Mouse (Mus musculus): ENCODE results near the gene Fam205a1. TPM values are rescaled to one million over a fixed set of nuclear protein-coding genes. Genes with fewer than 3 reads are reported as not detected.
"Not testable (repeated sequence)": the region's sequence is repeated elsewhere in the genome, so short reads cannot be mapped to it uniquely, and the experiment has no call there.

Fam205a1 gene
- under 1 TPM in 1 of 2 experiments, not detected in 1; 0.07 TPM for total RNA-seq (2021)
- long read RNA-seq, experiment 1 = 0 reads
- long read RNA-seq, experiment 2 = 0 reads

DNA sequence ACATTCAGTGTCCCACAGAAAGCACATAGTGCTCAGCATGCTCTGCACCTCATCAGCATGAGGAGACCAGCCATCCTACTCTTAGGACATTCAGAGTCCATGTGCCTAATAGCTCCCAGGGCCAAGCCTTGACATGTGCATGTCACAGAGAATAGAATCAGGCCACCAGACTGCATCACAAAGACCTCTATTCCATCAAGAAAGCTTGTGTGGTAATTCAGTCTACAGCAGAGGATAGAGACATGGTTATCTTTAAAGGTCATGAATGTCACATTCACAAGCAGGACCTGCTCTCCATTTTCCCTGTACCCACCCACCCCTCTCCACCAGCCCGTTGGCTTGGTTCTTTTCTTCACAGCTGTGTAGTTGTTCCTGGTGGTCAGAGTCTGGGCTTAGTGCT lies at the start of gene Fam205a1:
Gene Fam205a1, minus strand, starts transcription at position 101 of the 400 bp plus-strand sequence.
- DNase-seq (ENCODE audit: low spot score in 2 of 2) = not testable (repeated sequence)

DNA sequence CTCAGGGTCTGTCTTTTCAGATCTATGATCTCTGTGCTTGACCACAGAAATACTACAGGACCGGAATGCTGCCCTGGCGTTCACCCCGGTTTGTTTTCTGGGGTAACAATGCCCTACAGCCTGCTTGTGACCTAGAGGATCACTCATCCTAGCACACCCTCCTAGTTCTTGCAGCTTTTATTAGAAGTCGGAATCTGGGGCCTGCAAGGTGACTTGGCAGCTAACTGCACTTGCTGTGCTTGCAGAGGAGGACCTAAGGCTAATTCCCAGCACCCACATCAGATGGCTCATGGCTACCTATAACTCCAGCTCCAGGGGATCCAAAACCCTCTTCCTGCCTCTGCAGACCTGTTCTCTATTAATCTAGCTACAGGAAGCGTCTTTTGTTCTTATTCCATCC lies 49.0 kb upstream of the Fam205a1 start:
- DNase-seq (ENCODE audit: low spot score in 2 of 2) = no peak

DNA sequence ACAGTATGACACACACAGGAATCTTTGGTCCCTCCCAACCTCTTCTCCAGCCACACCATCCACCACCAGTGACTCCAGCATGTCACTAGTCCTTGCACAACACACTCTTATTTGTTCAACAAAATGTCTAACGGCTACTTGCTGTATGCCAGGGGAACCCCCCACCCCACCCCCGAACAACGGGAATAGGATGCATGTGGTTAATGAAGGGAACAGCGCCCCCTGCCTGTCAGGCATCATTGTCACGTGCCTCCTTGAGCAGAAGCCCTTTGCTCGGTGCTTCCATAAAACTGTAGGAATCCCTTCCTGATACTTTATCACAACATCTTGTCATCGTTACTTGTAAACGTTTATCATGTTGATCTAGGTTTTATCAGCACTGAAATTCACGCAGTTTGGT lies 48.5 kb upstream of the Fam205a1 start:
- no peak for DNase-seq (ENCODE audit: low spot score in 2 of 2)

DNA sequence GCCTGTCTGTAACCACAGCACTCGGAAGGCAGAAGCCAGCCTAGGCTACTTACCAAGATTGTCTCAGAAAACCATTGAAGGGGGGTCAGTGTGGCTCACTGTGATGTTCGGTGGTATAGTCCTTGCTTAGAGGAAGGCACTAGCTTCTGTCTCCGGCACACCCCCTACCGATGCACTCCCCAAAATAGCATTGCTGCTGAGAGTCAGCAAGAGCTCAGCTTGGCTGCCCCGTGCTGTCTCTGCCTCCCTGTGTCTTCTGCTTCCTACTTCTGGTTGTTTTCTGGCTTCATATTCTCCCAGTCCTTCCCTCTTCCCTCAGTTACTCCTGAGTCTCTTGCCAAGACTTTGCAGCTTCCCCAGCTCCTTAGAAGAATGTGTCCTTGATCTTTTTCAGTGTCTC lies 47.2 kb upstream of the Fam205a1 start:
- DNase-seq (ENCODE audit: low spot score in 2 of 2) = no peak

DNA sequence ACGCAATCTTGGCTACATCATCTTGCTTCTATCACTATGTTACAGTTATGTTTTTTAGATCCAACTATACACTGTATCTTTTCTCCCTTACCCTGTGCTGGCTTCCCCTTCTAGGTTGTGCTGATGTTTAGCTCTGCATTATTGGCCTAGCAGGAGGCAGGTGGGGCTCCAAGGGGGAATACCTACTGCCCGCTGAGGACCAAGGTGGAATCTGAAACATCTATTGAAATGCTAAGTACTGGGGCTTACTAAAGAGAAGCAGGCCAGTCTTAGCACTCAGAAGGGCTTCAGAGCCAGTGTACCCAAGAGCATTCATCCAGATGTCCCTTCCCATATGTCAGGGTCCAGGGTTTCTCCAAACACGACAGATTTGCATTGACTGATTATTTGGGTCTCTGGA lies 45.2 kb upstream of the Fam205a1 start:
- DNase-seq (ENCODE audit: low spot score in 2 of 2) = no peak

DNA sequence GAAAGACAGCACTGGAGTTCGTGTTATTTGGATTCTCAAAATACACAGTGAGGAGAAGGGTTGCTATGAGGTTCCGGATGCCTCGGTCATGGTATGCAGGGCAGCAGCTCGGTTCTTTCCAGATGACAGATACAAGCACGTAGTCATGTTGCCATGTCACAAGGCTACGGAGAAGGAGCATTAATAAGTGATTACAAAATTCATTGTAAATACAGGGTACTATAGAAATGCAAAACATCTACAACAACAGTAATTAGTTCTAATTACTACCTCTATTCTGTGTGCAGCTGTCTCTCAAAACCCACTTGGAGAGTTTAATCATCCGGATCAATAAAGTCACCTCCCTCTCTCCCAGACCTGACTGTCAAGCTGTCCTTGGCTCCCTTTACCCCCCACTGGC lies 41.4 kb upstream of the Fam205a1 start:
- DNase-seq (ENCODE audit: low spot score in 2 of 2) = no peak

DNA sequence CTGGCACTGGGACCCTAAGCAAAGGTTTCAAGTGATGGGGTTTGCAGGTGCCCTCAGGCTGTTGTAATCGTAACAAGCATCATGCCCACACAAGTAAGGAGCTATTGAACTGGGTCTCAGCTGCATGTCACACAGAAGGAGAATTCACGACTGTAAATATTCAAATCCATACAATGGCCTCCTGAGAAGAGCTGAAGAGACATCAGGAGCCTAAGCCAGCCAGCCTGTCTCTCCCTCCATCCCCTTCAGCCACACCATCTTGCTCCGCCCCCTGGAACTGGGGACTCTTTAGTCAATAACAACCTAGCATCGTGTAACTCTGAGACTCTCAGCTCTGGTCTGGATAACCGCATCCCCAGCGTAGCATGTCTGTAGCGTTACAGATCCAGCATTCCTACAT lies 37.5 kb upstream of the Fam205a1 start:
- DNase-seq (ENCODE audit: low spot score in 2 of 2) = no peak

DNA sequence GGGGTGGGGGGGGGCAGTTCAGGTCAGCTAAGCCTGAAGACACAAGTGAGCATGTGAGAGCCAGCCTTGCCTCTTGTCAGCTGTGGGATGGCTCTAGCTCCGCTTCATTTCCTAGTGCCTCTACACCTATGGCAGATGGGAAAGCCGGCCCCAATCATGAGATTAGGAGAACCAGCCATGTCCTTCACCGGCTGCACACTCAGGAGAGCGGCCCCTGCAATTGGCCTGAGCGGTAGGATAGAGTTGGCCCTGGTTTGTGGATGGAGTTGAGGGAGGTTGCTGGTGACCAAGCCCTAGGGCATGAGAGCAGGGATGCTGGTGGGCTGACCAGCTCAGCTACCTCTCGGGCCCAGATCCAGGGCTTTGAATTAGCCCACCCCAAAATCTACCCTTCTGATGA lies 35.1 kb upstream of the Fam205a1 start:
- no peak for DNase-seq (ENCODE audit: low spot score in 2 of 2)

DNA sequence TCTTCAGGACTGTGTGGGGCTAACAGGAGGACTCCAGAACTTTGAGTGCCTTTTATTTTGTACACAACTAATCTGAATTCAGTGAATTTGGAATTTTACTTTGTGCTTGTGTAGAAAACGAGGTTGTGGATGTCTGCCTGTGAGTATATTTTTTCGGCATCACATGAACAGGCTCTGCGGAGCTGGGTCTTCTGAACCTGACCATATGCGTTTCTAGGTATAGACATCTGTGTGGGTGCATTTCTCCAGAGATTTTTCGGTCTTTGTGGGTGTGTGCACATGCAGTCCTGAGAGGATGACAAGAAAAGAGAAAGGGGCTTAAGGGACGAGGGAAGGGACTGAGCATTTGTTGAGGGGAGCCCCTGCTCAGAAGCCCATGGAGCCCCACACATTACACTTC lies 33.2 kb upstream of the Fam205a1 start:
- no peak for DNase-seq (ENCODE audit: low spot score in 2 of 2)

DNA sequence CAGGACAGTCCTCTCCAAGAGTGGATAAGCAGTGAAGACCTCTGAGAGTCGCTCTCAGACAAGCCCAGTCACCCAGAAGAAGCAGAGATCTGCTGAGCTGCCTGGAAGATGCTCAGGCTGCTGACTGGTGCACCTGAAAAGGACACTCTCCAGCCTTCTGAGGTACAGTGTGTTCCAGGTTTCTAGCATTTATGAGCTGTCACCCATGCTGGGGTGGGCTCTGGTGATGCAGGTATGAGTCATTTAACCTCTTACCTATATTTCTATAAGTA lies 26.9 kb upstream of the Fam205a1 start:
- DNase-seq (ENCODE audit: low spot score in 2 of 2) = no peak

DNA sequence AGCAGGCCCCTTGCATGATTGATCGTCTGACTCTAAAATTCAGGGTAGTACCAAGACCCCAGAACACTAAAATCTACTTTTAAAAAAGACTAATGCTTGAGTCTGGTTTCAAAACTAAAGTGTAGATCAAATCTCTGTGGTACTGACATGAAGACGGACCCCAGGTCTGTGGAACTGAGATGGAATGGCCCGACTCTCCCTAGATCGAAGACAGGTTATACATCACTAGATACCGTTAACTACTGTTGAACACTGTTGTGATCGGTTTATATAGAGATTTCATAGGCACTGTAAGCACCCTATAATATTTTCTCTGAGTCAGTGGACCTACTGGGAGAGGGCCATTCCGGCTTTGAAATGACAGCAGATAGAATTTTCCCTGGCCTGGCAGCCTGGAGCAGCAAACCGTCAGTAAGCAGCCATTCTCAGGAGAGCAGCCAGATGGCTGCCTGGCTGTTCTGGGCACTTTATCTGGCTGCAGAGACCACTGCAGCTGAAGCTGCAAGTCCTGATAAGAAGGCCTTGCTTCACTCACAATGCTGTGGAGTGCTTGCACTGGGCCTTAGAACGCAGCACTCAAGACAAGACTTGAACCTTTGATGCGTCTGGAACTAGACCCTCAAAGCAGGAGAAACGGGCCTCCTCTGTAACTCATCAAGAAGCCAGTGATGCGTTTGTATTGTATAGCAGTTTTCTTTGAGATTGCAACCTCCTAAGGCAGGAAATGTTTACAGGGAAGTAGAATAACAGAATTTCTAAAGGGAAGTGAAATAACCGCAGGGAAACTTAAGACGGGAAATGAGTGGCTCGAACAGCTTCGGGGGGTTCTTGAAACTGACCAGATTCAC lies 26.4 kb upstream of the Fam205a1 start:
- no peak for DNase-seq (ENCODE audit: low spot score in 2 of 2)

DNA sequence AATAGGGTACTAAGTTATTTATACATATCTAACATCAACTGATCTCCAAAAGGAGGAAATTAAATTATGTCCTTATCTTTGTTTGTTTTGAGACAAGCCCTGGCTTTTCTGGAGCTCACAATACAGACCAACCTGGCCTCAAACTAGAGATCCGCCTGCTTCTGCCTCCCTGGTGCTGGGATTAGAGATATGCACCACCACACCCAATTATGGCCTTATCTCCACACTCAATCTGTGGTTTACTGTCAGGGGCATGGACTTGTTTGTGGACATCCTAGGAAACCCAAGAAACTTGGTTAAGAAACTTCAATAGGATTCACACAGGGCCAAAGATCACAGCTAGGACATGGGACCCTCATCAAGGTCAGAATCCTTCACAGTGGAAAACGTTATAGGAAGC lies 24.0 kb upstream of the Fam205a1 start:
- DNase-seq (ENCODE audit: low spot score in 2 of 2) = no peak

DNA sequence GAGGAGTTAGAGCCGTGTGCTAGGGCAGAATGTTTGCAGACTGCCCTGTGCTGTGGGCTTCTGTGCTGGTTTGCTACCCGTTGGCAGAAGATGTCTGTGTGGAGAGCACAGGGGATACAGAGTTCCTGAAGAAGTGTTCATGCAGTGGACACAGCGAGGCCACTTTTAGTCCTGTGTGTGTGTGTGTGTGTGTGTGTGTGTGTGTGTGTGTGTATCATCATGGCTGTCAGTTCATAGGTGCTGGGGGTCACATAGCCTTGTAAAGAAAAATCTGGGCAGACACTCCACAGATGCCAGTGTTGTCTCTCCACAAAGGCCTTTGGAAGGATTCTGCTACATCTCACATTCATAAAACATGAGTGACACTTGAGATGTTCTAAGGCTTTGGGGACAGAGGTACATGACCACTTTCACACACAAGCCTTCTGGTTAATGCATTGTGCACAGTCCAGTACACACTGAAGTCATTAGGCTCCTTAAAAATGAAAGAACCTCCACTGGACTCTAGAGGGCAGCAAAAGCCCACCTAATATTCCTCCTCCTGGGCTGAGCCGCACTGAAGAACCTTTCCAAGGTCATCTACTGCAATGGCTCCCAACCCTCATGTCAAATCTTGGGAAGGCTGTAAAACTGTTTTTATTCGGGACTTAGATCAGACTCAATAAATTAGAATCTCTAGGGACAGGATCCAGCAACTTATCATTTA lies 23.1 kb upstream of the Fam205a1 start:
- peak in 1 of 2 experiments; percentile 29 for DNase-seq (ENCODE audit: low spot score in 2 of 2)

DNA sequence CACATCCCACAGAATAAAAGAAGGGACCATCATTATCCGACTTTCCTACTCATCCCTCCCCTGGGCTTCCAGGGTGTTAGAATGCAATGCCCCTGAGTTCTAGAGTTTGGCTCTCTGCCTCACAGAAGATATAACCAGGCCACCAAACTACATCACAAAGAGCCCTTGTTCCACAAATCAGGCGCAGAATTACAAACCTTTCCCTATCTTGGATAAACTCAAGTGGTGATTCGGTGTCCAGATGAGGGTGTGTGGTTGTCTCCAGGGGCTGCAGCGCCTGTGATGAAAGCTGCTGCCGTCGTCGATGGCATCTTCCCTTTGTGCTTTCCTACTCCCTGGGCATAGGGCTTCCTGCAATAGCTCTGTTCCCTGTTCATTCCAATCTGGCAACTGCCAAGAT lies 20.4 kb upstream of the Fam205a1 start, which contains the start of gene Fam205c:
Gene Fam205c, minus strand, starts transcription at position 101 of the 400 bp plus-strand sequence.
- DNase-seq (ENCODE audit: low spot score in 2 of 2) = no peak

DNA sequence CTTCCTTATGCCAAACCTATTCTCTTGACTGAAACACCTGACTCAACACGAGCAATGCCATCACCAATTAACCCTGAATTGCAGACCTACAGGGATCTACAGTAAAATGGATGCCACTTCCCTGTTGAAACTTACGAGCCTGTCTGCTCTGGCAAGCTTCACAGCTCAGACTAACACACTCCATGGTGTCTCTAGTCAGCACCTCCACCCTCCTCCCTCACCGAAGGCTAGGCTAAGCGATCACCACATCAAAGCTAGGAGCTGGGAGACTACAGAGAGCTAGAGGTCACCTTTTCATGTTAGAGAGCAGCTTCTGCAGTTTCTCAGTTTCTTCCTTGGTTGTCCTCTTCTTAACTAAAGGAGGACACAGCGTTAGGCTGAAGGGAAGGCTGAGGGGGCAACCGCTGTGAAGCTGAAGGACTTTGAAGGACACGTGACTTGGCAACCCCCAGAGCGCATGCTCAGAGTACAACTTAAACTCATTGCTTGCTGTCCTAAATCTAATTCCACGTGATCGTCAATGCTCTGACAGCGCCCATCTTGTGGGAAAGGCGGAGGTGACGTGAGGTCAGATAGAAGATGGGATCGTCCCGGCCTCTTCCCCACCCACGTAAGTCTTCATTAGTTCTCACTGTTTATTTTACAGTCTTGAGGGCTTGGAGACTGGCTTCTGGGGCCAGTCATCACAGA lies 19.2 kb upstream of the Fam205a1 start:
- no peak for DNase-seq (ENCODE audit: low spot score in 2 of 2)

DNA sequence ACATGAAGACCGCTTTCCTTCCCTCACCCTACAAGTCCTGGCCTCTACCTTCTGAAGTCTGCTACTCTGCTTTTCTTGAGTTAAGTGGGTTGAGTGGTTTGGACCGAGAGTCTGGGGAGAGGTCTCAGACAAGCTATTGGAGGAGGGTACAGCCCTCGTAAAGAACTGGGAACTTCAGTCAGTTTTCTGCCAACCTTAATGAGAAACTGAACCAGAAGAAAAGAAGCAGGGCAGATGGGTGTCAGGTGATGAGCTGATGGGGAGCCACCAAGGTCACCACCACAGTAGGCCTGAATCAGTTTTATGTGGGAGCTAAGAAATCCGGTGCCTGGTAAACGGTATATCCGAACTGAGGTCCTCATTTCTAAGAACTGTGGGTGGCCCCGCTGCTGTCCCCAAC lies 18.5 kb upstream of the Fam205a1 start:
- no peak for DNase-seq (ENCODE audit: low spot score in 2 of 2)

DNA sequence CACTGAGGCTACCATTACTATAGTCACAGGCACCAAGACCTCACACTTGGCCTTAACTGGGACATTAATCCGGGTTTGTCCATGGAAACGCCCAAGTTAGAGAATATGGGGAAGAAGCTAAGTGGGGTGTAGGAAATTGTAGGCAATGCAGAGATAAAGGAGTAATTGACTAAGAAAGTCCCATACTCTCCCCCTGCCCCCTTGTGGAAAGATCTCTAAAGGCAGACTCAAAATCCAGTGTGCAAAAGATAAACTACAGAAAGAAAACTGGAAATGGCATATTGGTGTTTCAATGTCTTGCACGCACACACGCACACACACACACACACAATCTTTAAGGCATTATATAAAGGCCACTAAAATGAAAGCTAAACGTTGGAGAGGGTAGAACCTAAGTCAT lies 17.1 kb upstream of the Fam205a1 start:
- DNase-seq (ENCODE audit: low spot score in 2 of 2) = no peak

DNA sequence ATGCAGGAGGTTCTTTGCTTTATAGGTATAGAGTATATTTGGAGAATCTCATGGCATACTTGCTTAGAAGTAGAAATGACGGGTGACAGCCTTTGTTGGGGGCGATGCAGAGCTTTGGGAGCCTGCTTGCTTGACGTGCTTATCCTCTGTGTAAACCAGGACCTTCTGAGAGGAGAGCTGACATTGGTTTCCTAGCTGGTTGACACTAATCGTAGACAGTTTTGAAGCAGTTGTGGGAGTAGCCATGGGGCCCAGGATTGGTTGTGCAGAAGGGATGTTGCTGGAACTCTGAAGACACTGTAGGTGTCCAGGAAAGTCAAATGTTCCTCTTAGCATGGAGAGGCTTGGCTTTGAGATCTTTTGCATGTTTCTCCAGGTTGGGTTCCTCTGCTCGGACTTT lies 14.5 kb upstream of the Fam205a1 start:
- DNase-seq (ENCODE audit: low spot score in 2 of 2) = no peak

DNA sequence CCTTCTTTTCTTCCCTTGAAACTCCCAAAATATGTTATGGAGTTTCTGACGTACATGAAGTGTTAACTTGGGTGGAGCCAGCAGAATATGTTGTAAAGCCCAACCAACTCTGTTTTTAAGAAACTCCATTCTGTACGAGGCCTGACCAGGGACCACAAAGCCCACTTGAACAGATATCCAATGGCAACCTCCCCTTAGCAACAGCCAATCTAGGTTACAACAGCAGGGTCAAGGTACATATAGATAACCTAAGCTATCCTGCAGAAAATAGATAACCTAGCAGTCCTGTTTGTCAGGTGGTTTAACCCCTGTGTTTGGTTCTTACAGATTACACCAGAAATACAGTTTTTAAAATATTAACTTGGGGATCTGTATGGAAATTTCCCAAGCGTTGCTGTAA lies 13.7 kb upstream of the Fam205a1 start:
- DNase-seq (ENCODE audit: low spot score in 2 of 2) = no peak

DNA sequence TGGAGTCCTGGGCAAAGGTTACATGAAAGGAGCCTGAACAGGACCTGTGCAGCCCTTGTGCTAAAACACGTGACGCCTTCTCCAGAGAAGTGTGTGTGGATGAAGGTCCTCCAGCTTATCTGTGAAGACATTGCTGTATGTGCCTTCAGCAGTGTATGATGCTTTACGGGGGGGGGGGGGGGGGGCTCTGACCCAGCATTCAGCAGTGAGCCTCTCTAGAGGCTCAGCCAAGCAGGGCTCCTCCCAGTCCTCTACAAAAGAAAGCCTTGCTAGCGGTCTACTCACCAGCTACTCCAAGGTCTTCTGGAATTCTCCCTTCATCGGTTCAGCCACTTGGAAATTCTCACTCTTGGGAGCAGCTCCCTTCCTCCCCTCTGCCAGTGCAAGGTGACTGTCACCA lies 9.8 kb upstream of the Fam205a1 start:
- not testable (repeated sequence) for DNase-seq (ENCODE audit: low spot score in 2 of 2)

DNA sequence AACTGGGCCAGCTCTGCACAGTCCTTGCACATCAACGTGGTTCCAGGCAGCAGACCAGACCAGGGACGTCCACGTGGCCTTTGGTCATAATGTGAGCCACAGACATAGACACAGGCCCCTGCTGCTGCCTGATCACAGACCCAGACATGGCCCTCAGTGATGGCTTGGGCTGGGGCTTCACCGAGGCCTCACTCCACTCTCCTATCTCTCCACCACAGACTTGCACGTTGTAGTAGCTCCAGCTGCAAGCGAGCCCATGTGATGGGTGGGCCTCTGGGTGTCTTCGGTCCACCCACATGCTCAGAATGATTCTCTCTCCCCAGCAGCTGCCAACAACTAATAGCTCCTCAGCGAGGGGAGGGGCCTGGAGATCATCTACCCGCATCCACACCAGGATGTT lies 6.8 kb upstream of the Fam205a1 start:
- DNase-seq (ENCODE audit: low spot score in 2 of 2) = not testable (repeated sequence)

DNA sequence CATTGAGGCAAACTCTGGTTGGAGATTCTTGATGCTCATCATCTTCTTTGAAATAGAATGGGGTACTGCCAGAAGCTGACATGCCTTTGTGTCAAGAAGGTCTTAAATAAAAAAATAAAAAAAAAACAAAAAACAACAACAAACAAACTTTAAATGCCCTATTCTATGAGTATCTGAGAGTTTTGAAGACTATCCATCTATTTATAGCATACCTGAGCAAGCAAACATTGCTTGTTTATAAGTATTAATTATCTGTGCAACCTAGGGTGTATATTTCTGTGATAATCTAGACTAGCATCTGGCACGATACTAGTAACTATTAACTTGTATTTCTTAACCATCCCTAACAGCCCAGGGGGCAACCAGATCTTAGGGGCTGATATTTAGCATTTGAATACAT lies 3.0 kb upstream of the Fam205a1 start, which contains the start of gene Gm12394:
Gene Gm12394, minus strand, starts transcription at position 101 of the 400 bp plus-strand sequence.
- DNase-seq (ENCODE audit: low spot score in 2 of 2) = not testable (repeated sequence)
